Mouse (Mus musculus): Measurements from ENCODE around the gene Begain. TPM values are rescaled to one million over a fixed set of nuclear protein-coding genes. Genes with fewer than 3 reads are reported as not detected.

Begain gene
- polyA plus RNA-seq, 1 experiment from 2014 or later = 20.1 TPM

DNA sequence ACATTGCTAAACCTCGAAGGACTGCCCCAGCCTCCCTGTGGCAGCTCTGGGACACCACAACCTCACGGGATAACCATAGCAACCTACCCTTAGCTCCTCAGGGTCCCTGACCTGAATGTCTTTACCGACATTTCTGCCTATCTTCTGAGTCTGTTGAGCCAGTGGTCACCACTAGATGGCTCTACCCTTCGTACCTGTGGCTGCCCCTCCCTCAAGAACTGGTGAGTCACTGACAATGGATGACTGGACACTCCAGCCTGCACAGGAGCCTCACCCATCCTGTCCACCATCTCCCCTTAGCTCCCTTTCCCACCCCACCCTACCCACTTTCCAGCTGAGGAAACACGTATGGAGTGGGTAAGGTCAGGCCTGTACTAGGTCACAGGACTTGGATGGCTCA, 23.5 kb downstream of the Begain start:
- no peak overlapping the region for H3K27ac ChIP-seq (ENCODE audit: low read length)
- no peak overlapping the region for H3K4me2 ChIP-seq (replicated peaks; ENCODE audit: low read depth, low read length)
- H3K4me3 ChIP-seq (ENCODE audit: low read depth, low read length) = no peak overlapping the region
- H3K4me1 ChIP-seq (ENCODE audit: control insufficient read depth, insufficient read depth, low read length) = no peaks in the 10 kb centered on the region
- 0 out of 2 replicates have a peak, but pooled peaks have one; percentile 23 for ATAC-seq (ENCODE audit: insufficient number of reproducible peaks, insufficient read depth, low FRiP score, low read depth)
- H3K27me3 ChIP-seq (ENCODE audit: control insufficient read depth, insufficient read depth, low read length) = no peaks in the 10 kb centered on the region
- 25% methylated on average over 5 of the region's 5 CpGs for WGBS
- no peaks in the 10 kb centered on the region for H3K36me3 ChIP-seq (ENCODE audit: control insufficient read depth, insufficient read depth, low read length)
- H3K9ac ChIP-seq (replicated peaks; ENCODE audit: low read depth, low read length) = no peak overlapping the region
- no peaks in the 10 kb centered on the region for H3K9me3 ChIP-seq (ENCODE audit: control insufficient read depth, low read depth, low read length)

DNA sequence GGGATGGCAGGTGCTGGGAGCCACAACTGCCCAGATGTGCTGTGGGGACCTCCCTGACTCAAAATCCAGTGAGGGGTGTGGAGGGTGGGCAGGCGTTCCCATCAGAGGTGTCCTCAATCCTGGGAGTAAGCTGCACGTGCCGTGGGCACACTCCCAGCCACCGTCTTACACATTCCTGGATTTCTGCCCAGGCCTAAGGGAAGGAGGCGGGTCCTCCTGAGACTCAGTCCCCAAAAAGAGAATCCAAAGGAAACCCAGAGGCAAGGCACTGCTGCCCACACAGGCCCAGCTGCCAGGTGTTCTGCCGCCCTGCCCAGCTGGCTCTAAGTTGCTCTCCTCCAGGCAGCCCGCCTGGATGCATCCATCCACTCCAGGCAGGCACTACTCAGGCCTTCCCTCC, 28.7 kb downstream of the Begain start:
- Histone ChIP-seq H3K36me3 (ENCODE audit: control insufficient read depth, insufficient read depth, low read length) (no peaks in the 10 kb centered on the region), H3K9me3 (ENCODE audit: control insufficient read depth, low read depth, low read length) (no peaks in the 10 kb centered on the region; the same call in 1 of the 2 replicates), H3K4me3 (ENCODE audit: low read depth, low read length) (no peak overlapping the region), H3K27me3 (ENCODE audit: control insufficient read depth, insufficient read depth, low read length) (no peaks in the 10 kb centered on the region), H3K4me1 (ENCODE audit: control insufficient read depth, insufficient read depth, low read length) (no peaks in the 10 kb centered on the region), H3K4me2 (replicated peaks; ENCODE audit: low read depth, low read length) (no peak overlapping the region), H3K9ac (replicated peaks; ENCODE audit: low read depth, low read length) (no peak overlapping the region), H3K27ac (ENCODE audit: low read length) (no peak overlapping the region)
- WGBS = 57% methylated on average over 7 of the region's 7 CpGs
- no peak for ATAC-seq (ENCODE audit: insufficient number of reproducible peaks, insufficient read depth, low FRiP score, low read depth)

DNA sequence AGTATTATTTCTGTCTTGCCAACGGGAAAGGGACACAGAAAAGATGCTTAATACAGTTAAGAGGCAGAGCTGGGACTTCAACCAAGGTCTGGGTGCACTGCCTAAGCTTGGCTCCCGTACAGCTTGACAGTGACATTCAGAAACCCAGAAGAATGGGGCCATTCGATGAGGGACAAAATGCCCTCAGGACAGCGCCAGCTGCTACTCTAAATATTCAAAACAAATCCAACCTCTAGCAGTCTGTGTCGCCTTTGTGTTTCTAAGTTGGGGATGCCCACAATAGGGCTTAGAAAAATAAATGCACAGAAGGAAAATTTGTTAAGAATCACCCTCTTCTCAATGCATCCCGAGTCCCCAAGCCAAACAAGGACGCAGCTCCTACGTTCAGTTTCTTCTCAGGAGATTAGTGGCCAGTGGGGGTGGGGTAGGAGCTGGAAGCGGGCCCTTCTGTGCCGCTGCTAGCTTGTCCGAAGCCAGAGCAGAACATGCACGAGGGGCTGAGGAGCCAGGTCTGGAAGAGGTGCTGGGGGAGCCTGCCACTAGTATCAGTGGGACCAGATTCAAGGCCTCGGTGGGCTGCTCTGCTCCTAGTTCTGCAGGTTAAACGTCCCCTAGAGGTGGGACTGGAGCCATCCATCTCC, 29.7 kb downstream of the Begain start:
- ATAC-seq (ENCODE audit: insufficient number of reproducible peaks, insufficient read depth, low FRiP score, low read depth) = no peak
- Histone ChIP-seq H3K27ac (ENCODE audit: low read length) (no peak overlapping the region), H3K4me3 (ENCODE audit: low read depth, low read length) (no peak overlapping the region), H3K4me1 (ENCODE audit: control insufficient read depth, insufficient read depth, low read length) (no peaks in the 10 kb centered on the region), H3K9me3 (ENCODE audit: control insufficient read depth, low read depth, low read length) (peaks cover 7% of the 10 kb centered on the region; the same call in 1 of the 2 replicates), H3K27me3 (ENCODE audit: control insufficient read depth, insufficient read depth, low read length) (0 out of 2 replicates have a peak, but pooled peaks cover 4% of the 10 kb centered on the region), H3K4me2 (replicated peaks; ENCODE audit: low read depth, low read length) (no peak overlapping the region), H3K9ac (replicated peaks; ENCODE audit: low read depth, low read length) (no peak overlapping the region), H3K36me3 (ENCODE audit: control insufficient read depth, insufficient read depth, low read length) (no peaks in the 10 kb centered on the region)
- 55% methylated on average over 14 of the region's 14 CpGs for WGBS

DNA sequence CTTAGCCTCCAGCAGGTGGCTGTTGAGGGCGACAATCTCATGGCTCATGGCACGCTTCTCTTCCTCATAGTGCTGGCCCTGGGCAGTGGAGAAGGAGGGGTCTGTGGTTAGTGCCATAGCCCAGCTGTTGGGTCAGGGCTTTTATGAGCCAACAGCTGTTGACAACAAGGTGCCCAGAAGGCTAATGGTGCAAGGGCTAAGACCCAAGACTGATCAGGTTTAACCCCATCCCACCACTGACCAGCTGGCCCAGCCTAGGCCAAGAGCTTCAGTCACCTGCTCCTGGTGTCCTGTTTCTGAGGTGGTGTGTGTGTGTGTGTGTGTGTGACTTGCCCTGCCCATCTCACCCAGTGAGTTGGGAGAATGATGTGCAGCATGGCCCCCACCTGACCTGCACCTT, 31.0 kb downstream of the Begain start:
- 82% methylated on average over 2 of the region's 2 CpGs for WGBS
- peaks cover 7% of the 10 kb centered on the region; the same call in 1 of the 2 replicates for H3K9me3 ChIP-seq (ENCODE audit: control insufficient read depth, low read depth, low read length)
- H3K4me2 ChIP-seq (replicated peaks; ENCODE audit: low read depth, low read length) = no peak overlapping the region
- H3K9ac ChIP-seq (replicated peaks; ENCODE audit: low read depth, low read length) = no peak overlapping the region
- no peak for ATAC-seq (ENCODE audit: insufficient number of reproducible peaks, insufficient read depth, low FRiP score, low read depth)
- no peaks in the 10 kb centered on the region for H3K4me1 ChIP-seq (ENCODE audit: control insufficient read depth, insufficient read depth, low read length)
- no peak overlapping the region for H3K27ac ChIP-seq (ENCODE audit: low read length)
- 0 out of 2 replicates have a peak, but pooled peaks cover 4% of the 10 kb centered on the region for H3K27me3 ChIP-seq (ENCODE audit: control insufficient read depth, insufficient read depth, low read length)
- no peak overlapping the region for H3K4me3 ChIP-seq (ENCODE audit: low read depth, low read length)
- no peaks in the 10 kb centered on the region for H3K36me3 ChIP-seq (ENCODE audit: control insufficient read depth, insufficient read depth, low read length)

DNA sequence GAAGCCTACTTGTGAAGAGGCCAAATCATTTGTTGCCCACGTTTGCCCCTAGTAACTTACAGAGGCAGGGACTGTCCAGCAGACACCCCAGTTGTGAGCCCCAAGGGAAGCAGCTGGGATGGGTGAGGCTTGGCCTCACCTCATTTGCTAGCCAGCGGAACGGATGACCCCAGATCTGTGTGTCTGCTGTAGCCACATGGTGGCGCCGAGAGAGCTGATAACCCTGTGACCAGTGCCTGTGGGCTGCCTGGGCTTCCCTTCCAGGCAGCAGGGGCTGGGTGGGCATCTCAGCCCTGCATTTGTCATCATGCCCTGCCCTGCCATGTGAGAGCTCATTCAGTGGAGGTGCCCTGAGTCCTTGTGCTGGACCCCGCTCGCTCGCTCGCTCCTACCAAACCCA, 44.2 kb downstream of the Begain start:
- no peak for ATAC-seq (ENCODE audit: insufficient number of reproducible peaks, insufficient read depth, low FRiP score, low read depth)
- H3K9ac ChIP-seq (replicated peaks; ENCODE audit: low read depth, low read length) = no peak overlapping the region
- H3K27me3 ChIP-seq (ENCODE audit: control insufficient read depth, insufficient read depth, low read length) = no peaks in the 10 kb centered on the region
- H3K9me3 ChIP-seq (ENCODE audit: control insufficient read depth, low read depth, low read length) = no peaks in the 10 kb centered on the region
- H3K4me1 ChIP-seq (ENCODE audit: control insufficient read depth, insufficient read depth, low read length) = no peaks in the 10 kb centered on the region
- no peak overlapping the region for H3K4me2 ChIP-seq (replicated peaks; ENCODE audit: low read depth, low read length)
- WGBS = 62% methylated on average over 9 of the region's 9 CpGs
- H3K27ac ChIP-seq (ENCODE audit: low read length) = no peak overlapping the region
- H3K36me3 ChIP-seq (ENCODE audit: control insufficient read depth, insufficient read depth, low read length) = no peaks in the 10 kb centered on the region
- H3K4me3 ChIP-seq (ENCODE audit: low read depth, low read length) = no peak overlapping the region

DNA sequence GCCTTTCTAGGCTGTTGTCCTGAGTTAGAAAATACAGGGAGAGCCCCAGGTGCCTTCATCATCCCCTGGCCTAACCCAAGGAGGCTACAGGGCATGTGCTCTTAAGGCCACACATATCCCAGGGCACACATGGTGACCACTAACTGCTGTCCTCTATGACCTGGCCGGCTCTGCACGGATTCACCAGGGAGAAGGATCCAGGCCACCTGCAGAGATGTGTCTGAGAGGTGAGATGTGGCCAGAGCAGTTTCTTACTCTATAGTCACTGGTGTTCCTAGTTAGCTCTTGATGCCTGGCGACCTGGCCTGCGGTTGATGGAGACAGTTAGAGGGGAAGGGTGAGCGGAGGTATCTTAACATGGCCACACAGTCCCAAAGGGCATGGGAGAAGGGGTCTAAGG, 45.1 kb downstream of the Begain start:
- H3K9me3 ChIP-seq (ENCODE audit: control insufficient read depth, low read depth, low read length) = no peaks in the 10 kb centered on the region
- H3K27me3 ChIP-seq (ENCODE audit: control insufficient read depth, insufficient read depth, low read length) = no peaks in the 10 kb centered on the region
- H3K27ac ChIP-seq (ENCODE audit: low read length) = no peak overlapping the region
- 83% methylated on average over 5 of the region's 5 CpGs for WGBS
- no peaks in the 10 kb centered on the region for H3K36me3 ChIP-seq (ENCODE audit: control insufficient read depth, insufficient read depth, low read length)
- no peak overlapping the region for H3K9ac ChIP-seq (replicated peaks; ENCODE audit: low read depth, low read length)
- no peak overlapping the region for H3K4me3 ChIP-seq (ENCODE audit: low read depth, low read length)
- no peak for ATAC-seq (ENCODE audit: insufficient number of reproducible peaks, insufficient read depth, low FRiP score, low read depth)
- no peak overlapping the region for H3K4me2 ChIP-seq (replicated peaks; ENCODE audit: low read depth, low read length)
- H3K4me1 ChIP-seq (ENCODE audit: control insufficient read depth, insufficient read depth, low read length) = no peaks in the 10 kb centered on the region

DNA sequence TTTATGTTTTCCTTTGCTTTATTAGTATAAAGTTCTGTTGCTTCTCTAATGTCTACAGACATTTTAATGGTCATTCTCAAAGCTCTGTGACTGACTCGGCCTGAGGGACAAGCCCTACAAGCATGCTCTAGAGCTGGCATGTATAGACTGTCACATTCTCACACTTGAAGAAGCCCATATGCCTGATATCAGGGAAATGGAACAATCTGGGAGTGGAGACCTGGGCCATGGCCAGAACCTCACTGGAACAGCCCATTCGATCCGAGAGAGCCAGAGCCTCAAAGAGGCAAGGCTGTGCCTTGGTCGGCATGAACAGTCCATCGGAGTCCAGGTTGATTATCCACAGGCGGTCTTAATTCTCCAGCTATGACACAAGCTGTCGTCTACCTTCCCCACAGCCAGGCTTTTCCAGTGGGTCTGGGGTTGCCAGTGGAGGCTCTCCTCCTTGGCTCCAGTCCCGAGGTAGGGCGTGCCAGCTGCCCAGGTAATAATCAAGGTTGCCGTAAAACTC, 45.8 kb downstream of the Begain start:
- H3K4me1 ChIP-seq (ENCODE audit: control insufficient read depth, insufficient read depth, low read length) = no peaks in the 10 kb centered on the region
- H3K36me3 ChIP-seq (ENCODE audit: control insufficient read depth, insufficient read depth, low read length) = no peaks in the 10 kb centered on the region
- no peak overlapping the region for H3K4me2 ChIP-seq (replicated peaks; ENCODE audit: low read depth, low read length)
- no peaks in the 10 kb centered on the region for H3K27me3 ChIP-seq (ENCODE audit: control insufficient read depth, insufficient read depth, low read length)
- WGBS = 77% methylated on average over 10 of the region's 10 CpGs
- no peak overlapping the region for H3K9ac ChIP-seq (replicated peaks; ENCODE audit: low read depth, low read length)
- H3K27ac ChIP-seq (ENCODE audit: low read length) = no peak overlapping the region
- no peak overlapping the region for H3K4me3 ChIP-seq (ENCODE audit: low read depth, low read length)
- ATAC-seq (ENCODE audit: insufficient number of reproducible peaks, insufficient read depth, low FRiP score, low read depth) = no peak
- no peaks in the 10 kb centered on the region for H3K9me3 ChIP-seq (ENCODE audit: control insufficient read depth, low read depth, low read length)

DNA sequence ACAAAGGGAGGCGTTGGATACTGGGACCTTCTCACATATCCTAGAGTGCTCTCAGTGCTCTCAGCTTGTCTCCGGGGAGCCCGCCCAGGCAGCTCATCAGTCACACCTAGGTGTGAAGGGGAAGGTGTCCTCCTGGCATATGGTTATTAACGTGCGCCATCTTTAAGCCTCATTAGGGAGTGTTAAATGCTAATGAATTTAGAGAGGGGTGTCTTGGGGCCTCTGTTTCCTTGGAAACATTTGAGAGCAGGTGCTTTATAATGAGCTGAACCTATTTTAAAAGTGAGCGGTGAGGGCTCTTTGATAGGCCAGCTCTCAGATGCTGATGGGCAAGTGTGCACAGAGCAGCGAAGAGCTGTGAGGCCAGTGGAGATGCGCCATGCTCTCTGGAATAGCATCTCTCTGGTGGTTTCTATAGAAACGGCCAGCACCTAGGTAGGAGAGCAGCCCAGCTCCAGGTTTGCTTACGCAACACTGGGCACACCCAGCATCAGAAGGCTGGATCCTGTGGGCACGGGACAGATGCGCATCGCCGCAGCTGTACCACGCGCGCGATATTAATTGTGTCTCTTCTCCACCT, 57.9 kb downstream of the Begain start:
- Histone ChIP-seq H3K36me3 (ENCODE audit: control insufficient read depth, insufficient read depth, low read length) (no peaks in the 10 kb centered on the region), H3K27ac (ENCODE audit: low read length) (no peak overlapping the region), H3K4me3 (ENCODE audit: low read depth, low read length) (no peak overlapping the region), H3K4me1 (ENCODE audit: control insufficient read depth, insufficient read depth, low read length) (no peaks in the 10 kb centered on the region), H3K9me3 (ENCODE audit: control insufficient read depth, low read depth, low read length) (no peaks in the 10 kb centered on the region), H3K9ac (replicated peaks; ENCODE audit: low read depth, low read length) (no peak overlapping the region), H3K27me3 (ENCODE audit: control insufficient read depth, insufficient read depth, low read length) (no peaks in the 10 kb centered on the region), H3K4me2 (replicated peaks; ENCODE audit: low read depth, low read length) (no peak overlapping the region)
- WGBS = 77% methylated on average over 18 of the region's 18 CpGs
- no peak for ATAC-seq (ENCODE audit: insufficient number of reproducible peaks, insufficient read depth, low FRiP score, low read depth)
